Mouse (Mus musculus) midbrain, embryonic 11.5 days (tissue): ENCODE measurements around the gene Supt6. TPM values are rescaled to one million over a fixed set of nuclear protein-coding genes. Genes with fewer than 3 reads are reported as not detected.

Experiments
- ATAC-seq: fragments of 200-750 bp; cut with Nextera tagmentation; 2 replicates; pipeline ENCODE4 v1.8.0; 2017; ENCODE audit warnings: moderate TSS enrichment, moderate library complexity; ENCODE audit not compliant: low FRiP score
- DNase-seq: peaks from one replicate; pipeline ENCODE4 v3.0.0; 2015; ENCODE audit warnings: low spot score; ENCODE audit errors: missing footprints
- H3K27ac ChIP-seq: fragments of 300-500 bp; sonication (generic); 2 replicates; pipeline ENCODE4 v1.5.1; 2014; ENCODE audit warnings: low read depth, low read length
- H3K27me3 ChIP-seq: fragments of 300-500 bp; sonication (generic); 2 replicates; pipeline ENCODE4 v1.6.1; 2014; ENCODE audit warnings: mild to moderate bottlenecking, low read length, moderate library complexity, mixed read lengths; ENCODE audit not compliant: control insufficient read depth, insufficient read depth
- H3K36me3 ChIP-seq: fragments of 300-500 bp; sonication (generic); 2 replicates; pipeline ENCODE4 v1.6.1; 2014; ENCODE audit warnings: mild to moderate bottlenecking, low read length, moderate library complexity, mixed read lengths; ENCODE audit not compliant: control insufficient read depth, insufficient read depth
- H3K4me1 ChIP-seq: fragments of 300-500 bp; sonication (generic); 2 replicates; pipeline ENCODE4 v1.6.1; 2014; ENCODE audit warnings: low read length; ENCODE audit not compliant: control insufficient read depth, insufficient read depth
- H3K4me2 ChIP-seq: fragments of 300-500 bp; sonication (generic); 2 replicates; pipeline ENCODE4 v1.6.1; 2014; ENCODE audit warnings: mild to moderate bottlenecking, moderate library complexity
- H3K4me3 ChIP-seq: fragments of 300-500 bp; sonication (generic); 2 replicates; pipeline ENCODE4 v1.5.1; 2014; ENCODE audit warnings: low read depth, low read length
- H3K9ac ChIP-seq: fragments of 300-500 bp; sonication (generic); 2 replicates; pipeline ENCODE4 v1.6.1; 2014; ENCODE audit warnings: low read length
- H3K9me3 ChIP-seq: fragments of 300-500 bp; sonication (generic); 2 replicates; pipeline ENCODE4 v1.6.1; 2016; ENCODE audit warnings: low read length; ENCODE audit not compliant: control insufficient read depth
- WGBS: fragments of 180-500 bp; shearing (Covaris S2); extraction: QIAGEN DNeasy Blood & Tissue Kit; methylation state at CpG from one replicate; pipeline ENCODE4 v1.1.7; 2014; 5-methylcytosine and 5-hydroxymethylcytosine counted together
- polyA plus RNA-seq: library from polyadenylated mRNA; unstranded; fragments of >200 nt; fragmentation: Nextera tagmentation; extraction: Ambion mirVana; gene quantifications from 2 replicates; pipeline ENCODE4 v1.2.1, GENCODE M21; 2014

Gene Supt6
- polyA plus RNA-seq, 1 experiment from 2014 or later = 25.2 TPM

GRCm38 (mm10) chr11:78166161-78166560 is 79.6 kb downstream of the Supt6 start:
- H3K27me3 ChIP-seq = no peaks in the 10 kb centered on the region
- peak overlapping the region; percentile 97; the same call in 1 of the 2 replicates for H3K4me3 ChIP-seq
- peak overlapping the region; percentile 96 for H3K9ac ChIP-seq
- ATAC-seq (no peak), DNase-seq (no peak)
- peaks cover 8% of the 10 kb centered on the region for H3K36me3 ChIP-seq
- WGBS = 44% methylated on average over 4 of the region's 4 CpGs
- no peak overlapping the region for H3K27ac ChIP-seq
- peak overlapping the region; percentile 75 for H3K4me2 ChIP-seq
- H3K9me3 ChIP-seq = no peaks in the 10 kb centered on the region
- H3K4me1 ChIP-seq = peaks cover 26% of the 10 kb centered on the region

GRCm38 (mm10) chr11:78165761-78166109 is 80.1 kb downstream of the Supt6 start:
- H3K4me1 ChIP-seq = peaks cover 26% of the 10 kb centered on the region
- WGBS = 3% methylated on average over 16 of the region's 16 CpGs

GRCm38 (mm10) chr11:78164924-78165760 is 80.6 kb downstream of the Supt6 start, which contains the start of gene Traf4:
Gene Traf4, minus strand, starts transcription at chr11:78165589.
- Histone ChIP-seq H3K4me3 (peak within 1 kb of the TSS; percentile 97), H3K4me1 (peaks cover 26% of the 10 kb centered on the region), H3K27ac (peak within 1 kb of the TSS; percentile 99), H3K4me2 (peak within 1 kb of the TSS; percentile 75), H3K36me3 (peaks cover 17% of the 10 kb centered on the region), H3K27me3 (no peaks in the 10 kb centered on the region), H3K9me3 (no peaks in the 10 kb centered on the region), H3K9ac (peak within 1 kb of the TSS; percentile 96)
- ATAC-seq = peak; percentile 85
- WGBS = under 1% methylated on average over 77 of the region's 78 CpGs
- DNase-seq = peak; percentile 99

More at GRCm38 (mm10) chr11:78165761-78166109, 80.1 kb downstream of the Supt6 start:
- Histone ChIP-seq H3K36me3 (peaks cover 12% of the 10 kb centered on the region), H3K4me3 (peak overlapping the region; percentile 97), H3K4me2 (peak overlapping the region; percentile 75), H3K27me3 (no peaks in the 10 kb centered on the region), H3K27ac (peak overlapping the region; percentile 2; the same call in 1 of the 2 replicates), H3K9ac (peak overlapping the region; percentile 96), H3K9me3 (no peaks in the 10 kb centered on the region)
- no peak for DNase-seq
- peak; percentile 25 for ATAC-seq

GRCm38 (mm10) chr11:78164604-78164923 is 81.2 kb downstream of the Supt6 start:
- DNase-seq (no peak), ATAC-seq (peak; percentile 6; the same call in 1 of the 2 replicates)
- peaks cover 18% of the 10 kb centered on the region for H3K36me3 ChIP-seq
- H3K4me2 ChIP-seq = peak overlapping the region; percentile 75
- peaks cover 26% of the 10 kb centered on the region for H3K4me1 ChIP-seq
- H3K4me3 ChIP-seq = peak overlapping the region; percentile 97
- no peaks in the 10 kb centered on the region for H3K27me3 ChIP-seq
- H3K27ac ChIP-seq = peak overlapping the region; percentile 99
- no peaks in the 10 kb centered on the region for H3K9me3 ChIP-seq
- H3K9ac ChIP-seq = peak overlapping the region; percentile 96
- under 1% methylated on average over 14 of the region's 14 CpGs for WGBS

- Histone ChIP-seq H3K27me3 (no peaks in the 10 kb centered on the region), H3K4me2 (peak overlapping the region; percentile 75), H3K27ac (peak overlapping the region; percentile 99), H3K9ac (peak overlapping the region; percentile 96), H3K4me3 (peak overlapping the region; percentile 97), H3K9me3 (no peaks in the 10 kb centered on the region), H3K4me1 (peaks cover 26% of the 10 kb centered on the region), H3K36me3 (peaks cover 20% of the 10 kb centered on the region)
- DNase-seq (peak; percentile 97), ATAC-seq (peak; percentile 80)
- WGBS = under 1% methylated on average over 22 of the region's 22 CpGs
These were observed 81.8 kb downstream of the Supt6 start for GRCm38 (mm10) chr11:78163681-78164603.

- Histone ChIP-seq H3K4me3 (peak overlapping the region; percentile 97), H3K36me3 (peaks cover 26% of the 10 kb centered on the region), H3K9ac (peak overlapping the region; percentile 96; the same call in 1 of the 2 replicates), H3K9me3 (no peaks in the 10 kb centered on the region), H3K4me2 (peak overlapping the region; percentile 75), H3K4me1 (peaks cover 26% of the 10 kb centered on the region), H3K27me3 (no peaks in the 10 kb centered on the region), H3K27ac (peak overlapping the region; percentile 99; the same call in 1 of the 2 replicates)
- DNase-seq (no peak), ATAC-seq (no peak)
- WGBS = 92% methylated on average over 2 of the region's 2 CpGs
These were observed 82.7 kb downstream of the Supt6 start for GRCm38 (mm10) chr11:78163045-78163444.

- Histone ChIP-seq H3K27ac (no peak overlapping the region), H3K9me3 (no peaks in the 10 kb centered on the region), H3K4me2 (peak overlapping the region; percentile 75), H3K9ac (no peak overlapping the region; the same call in 1 of the 2 replicates), H3K4me3 (peak overlapping the region; percentile 97; the same call in 1 of the 2 replicates), H3K36me3 (peaks cover 30% of the 10 kb centered on the region), H3K4me1 (peaks cover 26% of the 10 kb centered on the region), H3K27me3 (no peaks in the 10 kb centered on the region)
- 84% methylated on average over 6 of the region's 6 CpGs for WGBS
- no peak for DNase-seq
- no peak for ATAC-seq
These were observed 83.3 kb downstream of the Supt6 start for GRCm38 (mm10) chr11:78162504-78162903.

- peaks cover 26% of the 10 kb centered on the region for H3K4me1 ChIP-seq
- no peaks in the 10 kb centered on the region for H3K27me3 ChIP-seq
- H3K4me2 ChIP-seq = no peak overlapping the region
- WGBS = 72% methylated on average over 4 of the region's 4 CpGs
- ATAC-seq = no peak
- no peak overlapping the region for H3K9ac ChIP-seq
- no peaks in the 10 kb centered on the region for H3K9me3 ChIP-seq
- H3K36me3 ChIP-seq = peaks cover 30% of the 10 kb centered on the region
- DNase-seq = no peak
- H3K4me3 ChIP-seq = no peak overlapping the region
- H3K27ac ChIP-seq = no peak overlapping the region
These were observed 83.8 kb downstream of the Supt6 start for GRCm38 (mm10) chr11:78161968-78162367.
